Mouse (Mus musculus): Measurements from ENCODE around the gene Fermt2.

- TF ChIP-seq POLR2A (IDR thresholded peaks at IDR 0.05; ENCODE audit: insufficient read depth, low read length) (no peak), CTCF (IDR thresholded peaks at IDR 0.05; ENCODE audit: low read depth, low read length) (no peak), EP300 (IDR thresholded peaks at IDR 0.05; ENCODE audit: insufficient read depth, low read depth, low read length) (0 out of 2 replicates have a peak, but pooled peaks have one; percentile 46)
These were observed 67.5 kb downstream of the Fermt2 start for GRCm38 (mm10) chr14:45462374-45462773.

All from ES-Bruce4 (cell line).